Mouse (Mus musculus) CH12.LX (cell line): Measurements from ENCODE around the gene Upp2. TPM values are rescaled to one million over a fixed set of nuclear protein-coding genes. Genes with fewer than 3 reads are reported as not detected.

Experiments
- DNase-seq: peaks from one replicate; pipeline ENCODE4 v3.0.0-alpha.2; 2013; ENCODE audit errors: extremely low read depth
- H3K27ac ChIP-seq: 2 replicates; pipeline ENCODE4 v1.5.1; 2012; ENCODE audit warnings: low read depth, mild to moderate bottlenecking, control low read depth, moderate library complexity; ENCODE audit not compliant: insufficient read depth
- H3K27me3 ChIP-seq: replicated peaks from 2 replicates; pipeline ENCODE3; 2012; ENCODE audit warnings: inconsistent platforms
- H3K36me3 ChIP-seq, 2 experiments: replicated peaks in 1 of 2; 2 replicates each; pipeline versions ENCODE3 to v1.6.1; 2012; ENCODE audit warnings: inconsistent platforms in 1 of 2, low read length in 1 of 2, mild to moderate bottlenecking in 1 of 2, mixed read lengths in 1 of 2, moderate library complexity in 1 of 2; ENCODE audit not compliant: control insufficient read depth in 1 of 2, insufficient read depth in 1 of 2
- H3K4me1 ChIP-seq, 2 experiments: 2 replicates each; pipeline ENCODE4 v1.6.1; 2012; ENCODE audit warnings: inconsistent platforms in 1 of 2, moderate library complexity in 1 of 2; ENCODE audit not compliant: insufficient read depth in 2 of 2, control insufficient read depth in 1 of 2
- H3K4me2 ChIP-seq: 2 replicates; pipeline ENCODE4 v1.6.1; 2012; ENCODE audit warnings: low read depth, mild to moderate bottlenecking, control low read depth; ENCODE audit not compliant: poor library complexity, insufficient read depth, severe bottlenecking
- H3K4me3 ChIP-seq, 3 experiments: fragments of 150-350 bp in 1 of 3; sonication (generic) in 1 of 3; replicated peaks in 1 of 3; 2 replicates each; pipeline versions ENCODE3 to v1.5.1; 2011 to 2012; ENCODE audit warnings: low read depth in 2 of 3, low read length in 2 of 3, mild to moderate bottlenecking in 2 of 3, moderate library complexity in 2 of 3, control low read depth in 1 of 3, improper control_type of control experiment in 1 of 3, inconsistent platforms in 1 of 3, mixed read lengths in 1 of 3; ENCODE audit not compliant: poor library complexity in 1 of 3
- H3K79me2 ChIP-seq: replicated peaks from 2 replicates; pipeline ENCODE4 v1.6.1; 2012; ENCODE audit warnings: mild to moderate bottlenecking, moderate library complexity; ENCODE audit not compliant: control insufficient read depth, poor library complexity, insufficient read depth, severe bottlenecking; ENCODE audit errors: extremely low read depth
- H3K9ac ChIP-seq: 2 replicates; pipeline ENCODE4 v1.6.1; 2012; ENCODE audit warnings: low read depth, mild to moderate bottlenecking, control low read depth, moderate library complexity; ENCODE audit not compliant: insufficient read depth
- H3K9me3 ChIP-seq: replicated peaks from 2 replicates; pipeline ENCODE3; 2012; ENCODE audit warnings: low read length, inconsistent platforms, mixed read lengths
- BHLHE40 ChIP-seq: IDR thresholded peaks from 2 replicates; pipeline ENCODE4 v1.6.1; 2011; ENCODE audit warnings: mild to moderate bottlenecking, low read depth, low read length, improper control_type of control experiment
- CHD2 ChIP-seq: IDR thresholded peaks from 2 replicates; pipeline ENCODE4 v1.6.1; 2011; ENCODE audit warnings: low read length, improper control_type of control experiment
- CTCF ChIP-seq, 2 experiments: IDR thresholded peaks in 1 of 2; conservative IDR thresholded peaks in 1 of 2; 2 replicates each; pipeline ENCODE4 v1.5.1; 2011 to 2012; ENCODE audit warnings: low read depth in 2 of 2, low read length in 2 of 2, improper control_type of control experiment in 1 of 2, inconsistent platforms in 1 of 2, mild to moderate bottlenecking in 1 of 2, moderate library complexity in 1 of 2
- EP300 ChIP-seq: IDR thresholded peaks from 2 replicates; pipeline ENCODE4 v1.6.1; 2011; ENCODE audit warnings: low read length, improper control_type of control experiment
- ETS1 ChIP-seq: conservative IDR thresholded peaks from 2 replicates; pipeline ENCODE4 v1.6.1; 2012; ENCODE audit warnings: low read depth, mild to moderate bottlenecking, inconsistent platforms, low read length, improper control_type of control experiment, moderate library complexity
- GABPA ChIP-seq: IDR thresholded peaks from 2 replicates; pipeline ENCODE4 v1.6.1; 2012; ENCODE audit warnings: low read depth, low read length, improper control_type of control experiment, inconsistent platforms; ENCODE audit not compliant: insufficient replicate concordance
- HCFC1 ChIP-seq: IDR thresholded peaks from 2 replicates; pipeline ENCODE4 v1.6.1; 2012; ENCODE audit warnings: low read depth, mild to moderate bottlenecking, inconsistent platforms, low read length, improper control_type of control experiment
- IRF4 ChIP-seq: IDR thresholded peaks from 2 replicates; pipeline ENCODE4 v1.6.1; 2014; ENCODE audit warnings: low read depth, mild to moderate bottlenecking, inconsistent platforms, low read length, improper control_type of control experiment
- JUND ChIP-seq: conservative IDR thresholded peaks from 2 replicates; pipeline ENCODE4 v1.6.1; 2011; ENCODE audit warnings: low read depth, low read length, improper control_type of control experiment
- MAZ ChIP-seq: IDR thresholded peaks from 2 replicates; pipeline ENCODE4 v1.6.1; 2012; ENCODE audit warnings: low read depth, mild to moderate bottlenecking, inconsistent platforms, low read length, improper control_type of control experiment, moderate library complexity
- MEF2A ChIP-seq: IDR thresholded peaks from 2 replicates; pipeline ENCODE4 v1.6.1; 2014; ENCODE audit warnings: low read depth, mild to moderate bottlenecking, inconsistent platforms, low read length, improper control_type of control experiment, borderline replicate concordance
- NELFE ChIP-seq: IDR thresholded peaks from 2 replicates; pipeline ENCODE4 v1.6.1; 2011; ENCODE audit warnings: low read depth, low read length, improper control_type of control experiment
- PAX5 ChIP-seq: IDR thresholded peaks from 2 replicates; pipeline ENCODE4 v1.6.1; 2012; ENCODE audit warnings: low read length, inconsistent platforms, mixed read lengths
- POLR2A ChIP-seq: IDR thresholded peaks from 2 replicates; pipeline ENCODE4 v1.6.1; 2011; ENCODE audit warnings: low read depth, mild to moderate bottlenecking, improper control_type of control experiment, low read length
- POLR2AphosphoS2 ChIP-seq: IDR thresholded peaks from 2 replicates; pipeline ENCODE4 v1.6.1; 2011; ENCODE audit warnings: low read depth, low read length, improper control_type of control experiment
- RAD21 ChIP-seq: IDR thresholded peaks from 2 replicates; pipeline ENCODE4 v1.6.1; 2011; ENCODE audit warnings: low read depth, mild to moderate bottlenecking, low read length, improper control_type of control experiment, moderate library complexity
- RCOR1 ChIP-seq: conservative IDR thresholded peaks from 2 replicates; pipeline ENCODE4 v1.6.1; 2012; ENCODE audit warnings: low read depth, mild to moderate bottlenecking, inconsistent platforms, low read length, improper control_type of control experiment
- SIN3A ChIP-seq: IDR thresholded peaks from 2 replicates; pipeline ENCODE4 v1.6.1; 2012; ENCODE audit warnings: low read length, improper control_type of control experiment, inconsistent platforms
- TBP ChIP-seq: conservative IDR thresholded peaks from 2 replicates; pipeline ENCODE4 v1.6.1; 2011; ENCODE audit warnings: low read depth, low read length, improper control_type of control experiment
- UBTF ChIP-seq: IDR thresholded peaks from 2 replicates; pipeline ENCODE4 v1.6.1; 2012; ENCODE audit warnings: low read depth, mild to moderate bottlenecking, inconsistent platforms, low read length, improper control_type of control experiment, moderate library complexity
- USF1 ChIP-seq: IDR thresholded peaks from 2 replicates; pipeline ENCODE4 v1.6.1; 2014; ENCODE audit warnings: low read depth, mild to moderate bottlenecking, inconsistent platforms, low read length, improper control_type of control experiment
- USF2 ChIP-seq: conservative IDR thresholded peaks from 2 replicates; pipeline ENCODE4 v1.6.1; 2011; ENCODE audit warnings: low read depth, low read length, improper control_type of control experiment
- ZMIZ1 ChIP-seq: IDR thresholded peaks from 2 replicates; pipeline ENCODE4 v1.6.1; 2012; ENCODE audit warnings: low read depth, mild to moderate bottlenecking, inconsistent platforms, low read length, improper control_type of control experiment
- ZNF384 ChIP-seq: IDR thresholded peaks from 2 replicates; pipeline ENCODE4 v1.6.1; 2012; ENCODE audit warnings: low read depth, low read length, improper control_type of control experiment, inconsistent platforms
- dilution Hi-C: fragments of 300-500 bp; cut with MboI; formaldehyde crosslinking; loops from 2 replicates; pipeline ENCODE4 v1.14.3; 2020; ENCODE audit warnings: low sequenced_read_pairs; ENCODE audit not compliant: extremely low pct_unique_long_range_greater_than_20kb, extremely low pct_ligation_motif_present
- in situ Hi-C: fragments of 300-500 bp; cut with MboI; formaldehyde crosslinking; loops from 3 replicates; pipeline ENCODE4 v1.14.3; 2019; ENCODE audit warnings: low sequenced_read_pairs, low pct_ligation_motif_present, low pct_unique_long_range_greater_than_20kb, mixed read lengths
- polyA plus RNA-seq: library from polyadenylated mRNA; unstranded; fragments of >175 nt; gene quantifications from 2 replicates; pipeline ENCODE4 v1.2.1, GENCODE M21; 2012; ENCODE audit warnings: low read depth; ENCODE audit not compliant: insufficient read length
- total RNA-seq, 2 experiments: library from RNA; depleted of rRNA; stranded (reverse); fragments of 300-350 nt in 1 of 2; fragments of >200 nt in 1 of 2; gene quantifications; 2 replicates each; pipeline ENCODE4 v1.2.3; 2012 to 2014

The Upp2 gene
- total and polyA plus RNA-seq, 3 experiments: not detected

DNA sequence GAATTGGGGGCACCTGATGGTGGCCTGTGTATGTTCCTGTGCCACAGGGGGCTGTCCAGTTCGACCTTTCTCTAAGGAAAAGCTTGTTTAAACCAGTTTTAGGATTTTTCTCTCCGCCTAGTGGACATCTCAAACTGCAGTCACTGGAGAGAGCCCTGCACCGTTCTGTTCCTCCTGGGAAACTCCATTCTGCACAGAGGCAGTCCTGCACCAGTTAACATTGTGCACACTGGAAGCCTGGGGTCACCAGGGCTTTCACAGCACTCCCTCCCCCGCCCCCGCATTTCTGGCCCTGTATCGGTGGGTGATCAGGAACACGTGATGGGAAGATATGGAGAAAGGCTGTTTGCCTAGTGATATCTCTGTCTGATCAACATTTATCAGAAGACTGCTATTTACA, 133.3 kb downstream of the Upp2 start:
- H3K27ac ChIP-seq: no peak overlapping the region
- no peak overlapping the region for H3K9ac ChIP-seq
- no peak overlapping the region for H3K4me3 ChIP-seq
- no peaks in the 10 kb centered on the region for H3K79me2 ChIP-seq
- no peak overlapping the region for H3K4me2 ChIP-seq
- H3K27me3 ChIP-seq: no peaks in the 10 kb centered on the region
- H3K36me3 ChIP-seq: no peaks in the 10 kb centered on the region
- no peaks in the 10 kb centered on the region for H3K4me1 ChIP-seq
- TF ChIP-seq MAZ (no peak), UBTF (no peak), TBP (no peak), RAD21 (no peak), USF1 (no peak), POLR2AphosphoS2 (no peak), ZMIZ1 (no peak), CHD2 (no peak), JUND (no peak), SIN3A (no peak)
- peaks cover 74% of the 10 kb centered on the region for H3K9me3 ChIP-seq
- in situ Hi-C loops (no loop called here), dilution Hi-C loops (no loop called here)
- no peak for DNase-seq

DNA sequence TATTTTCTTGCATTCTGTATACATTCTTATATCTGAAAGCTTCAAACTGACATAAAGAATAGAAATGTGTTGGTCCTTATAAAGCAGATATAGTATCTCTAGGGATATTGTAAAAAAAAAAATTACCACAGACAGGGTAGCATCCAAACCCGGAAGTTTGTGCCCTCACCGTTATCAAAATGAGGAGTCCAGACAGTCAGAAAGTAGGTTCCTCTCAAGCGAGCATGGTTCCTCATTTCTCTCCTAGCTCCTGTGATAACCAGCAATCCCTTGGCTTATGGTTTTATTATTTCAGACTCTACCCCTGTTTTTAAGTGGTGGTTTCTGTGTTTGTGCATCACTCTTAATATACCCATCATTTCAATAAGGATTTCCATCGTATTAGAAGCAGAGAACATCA, 134.5 kb downstream of the Upp2 start:
- Histone ChIP-seq H3K4me2 (no peak overlapping the region), H3K27ac (no peak overlapping the region), H3K79me2 (no peaks in the 10 kb centered on the region), H3K4me3 (no peak overlapping the region), H3K9me3 (peaks cover 71% of the 10 kb centered on the region), H3K9ac (no peak overlapping the region), H3K4me1 (no peaks in the 10 kb centered on the region), H3K27me3 (no peaks in the 10 kb centered on the region), H3K36me3 (no peaks in the 10 kb centered on the region)
- TF ChIP-seq POLR2A: no peak
- no peak for TF ChIP-seq PAX5
- in situ Hi-C loops: no loop called here
- dilution Hi-C loops: no loop called here
- DNase-seq: no peak

GRCm38 (mm10) chr2:58703226-58703625, 136.1 kb downstream of the Upp2 start:
- Histone ChIP-seq H3K9ac (no peak overlapping the region), H3K9me3 (peaks cover 70% of the 10 kb centered on the region), H3K79me2 (no peaks in the 10 kb centered on the region), H3K4me2 (no peak overlapping the region), H3K4me1 (no peaks in the 10 kb centered on the region), H3K27ac (no peak overlapping the region), H3K4me3 (no peak overlapping the region), H3K36me3 (no peaks in the 10 kb centered on the region), H3K27me3 (no peaks in the 10 kb centered on the region)
- TF ChIP-seq ETS1: no peak
- TF ChIP-seq EP300: no peak
- TF ChIP-seq MEF2A: no peak
- no peak for TF ChIP-seq USF2
- no peak for TF ChIP-seq ZNF384
- TF ChIP-seq GABPA: no peak
- no peak for TF ChIP-seq USF1
- no peak for TF ChIP-seq UBTF
- no peak for TF ChIP-seq TBP
- no peak for TF ChIP-seq BHLHE40
- TF ChIP-seq PAX5: no peak
- TF ChIP-seq IRF4: no peak
- no peak for TF ChIP-seq HCFC1
- TF ChIP-seq CHD2: no peak
- no peak for TF ChIP-seq RCOR1
- TF ChIP-seq NELFE: no peak
- no peak for TF ChIP-seq MAZ
- no peak for TF ChIP-seq CTCF (conservative IDR thresholded peaks at IDR 0.05 in 1 of 2, IDR thresholded peaks at IDR 0.05 in 1 of 2; ENCODE audit: low read depth in 2 of 2, low read length in 2 of 2)
- no peak for TF ChIP-seq JUND
- dilution Hi-C loops: no loop called here
- DNase-seq: no peak
- in situ Hi-C loops: no loop called here
